Mouse (Mus musculus) frontal cortex, adult (tissue): ENCODE measurements at regions not wholly inside any gene's neighbourhood (a gene's known extent, or its start where the extent isn't known, plus 50 kb on each side); places are given as distances from the start of the nearest gene placed in this dataset.
A peak's percentile ranks its signal among the peaks of the same experiment; 100 is the strongest.

Experiments
- ATAC-seq: cut with Nextera tagmentation; 2 replicates; pipeline ENCODE4 v1.9.2; 2017; ENCODE audit warnings: mild to moderate bottlenecking, moderate library complexity, mixed read lengths; ENCODE audit not compliant: low TSS enrichment

DNA sequence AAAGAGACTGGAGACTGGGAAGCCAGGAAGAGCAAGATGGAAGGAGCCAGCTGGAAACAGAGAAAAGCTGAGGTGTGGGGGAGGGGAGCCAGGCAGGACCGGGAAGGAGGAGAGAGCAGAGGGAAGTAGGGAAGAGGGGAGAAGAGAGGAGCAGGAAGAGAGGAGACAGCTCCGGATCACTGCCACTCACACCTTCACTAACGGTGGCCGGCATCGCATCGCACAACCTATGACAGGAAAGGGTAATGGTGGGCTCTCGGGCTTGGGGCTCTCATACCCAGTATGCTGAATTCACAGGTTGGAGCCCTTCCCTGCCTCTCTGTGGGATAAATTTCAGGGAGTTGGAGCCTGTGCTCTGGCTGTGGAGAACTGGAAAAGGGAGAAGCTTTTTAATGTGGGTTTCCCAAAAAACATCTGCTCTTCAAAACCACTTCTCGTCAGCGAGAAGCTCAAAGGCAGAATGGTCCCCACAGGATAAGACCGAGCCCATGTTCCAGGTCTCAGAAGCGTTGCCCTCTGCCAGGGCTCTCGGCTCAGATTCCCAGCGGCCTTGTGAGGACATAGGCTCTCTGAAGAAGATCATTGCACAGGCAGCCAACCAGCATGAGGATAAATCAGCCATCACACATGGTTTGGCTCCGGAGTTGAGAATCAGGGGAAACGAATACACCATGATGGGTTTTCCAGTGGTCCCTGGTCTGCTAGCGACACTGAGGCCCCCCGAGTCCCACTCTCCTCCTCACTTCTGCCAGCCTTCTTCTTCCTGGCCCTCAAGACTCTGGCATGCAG is 53.8 kb upstream of the Coro2b start:
- ATAC-seq = no peak

DNA sequence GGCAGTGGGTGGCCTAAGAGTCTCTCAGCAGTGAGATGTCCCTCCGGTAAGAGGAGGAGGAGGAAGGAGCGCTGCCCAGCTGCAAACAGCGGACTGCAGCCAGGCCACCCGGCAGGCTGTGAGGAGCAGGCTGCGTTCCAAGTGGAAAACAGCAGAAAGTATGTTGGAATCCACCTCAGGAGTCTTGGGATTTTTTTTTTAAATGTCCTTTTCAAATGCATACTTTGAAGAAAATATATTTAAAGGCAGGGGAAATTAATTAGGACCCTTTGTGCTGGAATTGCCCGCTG is 54.3 kb upstream of the Coro2b start:
- ATAC-seq = no peak

GRCm38 (mm10) chr9:62598056-62598455 is 61.2 kb upstream of the Coro2b start:
- ATAC-seq = peak; percentile 80

GRCm38 (mm10) chr9:62598956-62599355 is 62.1 kb upstream of the Coro2b start:
- ATAC-seq = no peak

DNA sequence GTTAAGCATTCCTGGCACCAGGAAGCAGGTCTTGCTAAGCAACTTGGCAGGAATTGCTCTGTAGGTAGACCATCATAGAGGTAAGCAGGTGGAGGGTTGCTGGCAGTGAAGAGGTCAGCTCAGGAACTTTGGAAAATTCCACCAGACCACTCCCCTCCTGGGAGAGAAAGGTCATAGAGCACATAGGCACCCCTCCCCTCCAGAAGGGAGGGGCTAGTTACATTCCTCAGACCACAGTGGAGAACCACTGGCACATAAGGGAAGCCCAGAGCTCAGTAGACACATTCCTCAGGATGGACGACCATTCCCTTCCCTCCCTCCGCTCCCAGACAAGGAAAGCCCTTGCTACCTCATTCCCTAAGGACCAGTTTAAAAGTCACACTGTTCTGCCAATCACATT is 67.1 kb upstream of the Itga11 start:
- ATAC-seq = no peak

- no peak for ATAC-seq
Measured at GRCm38 (mm10) chr9:62611452-62611851, 66.2 kb upstream of the Itga11 start.

DNA sequence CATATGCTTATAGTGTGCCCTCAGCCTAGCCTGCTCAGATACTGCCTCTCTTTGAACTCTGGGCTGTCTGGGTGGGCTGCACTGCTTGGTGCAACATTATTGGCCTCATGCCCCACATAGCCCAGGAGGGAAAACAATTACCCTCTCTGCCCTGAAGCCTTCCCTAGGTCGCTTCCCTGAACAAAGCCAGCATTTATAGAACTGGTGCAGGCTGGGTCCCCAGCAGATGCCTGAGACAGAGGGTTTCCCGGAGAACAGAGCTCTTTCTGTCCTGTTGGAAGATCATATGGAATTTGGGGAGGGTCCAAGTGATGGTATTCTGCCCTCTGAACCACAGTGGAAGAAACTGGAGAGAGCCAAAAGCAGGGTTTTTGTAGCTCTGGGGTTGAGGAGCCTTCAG is 64.6 kb upstream of the Itga11 start:
- no peak for ATAC-seq

- ATAC-seq = no peak
Measured at GRCm38 (mm10) chr9:62613806-62614205, 63.8 kb upstream of the Itga11 start.

- ATAC-seq = no peak
Measured at GRCm38 (mm10) chr9:62614950-62615349, 62.7 kb upstream of the Itga11 start.

DNA sequence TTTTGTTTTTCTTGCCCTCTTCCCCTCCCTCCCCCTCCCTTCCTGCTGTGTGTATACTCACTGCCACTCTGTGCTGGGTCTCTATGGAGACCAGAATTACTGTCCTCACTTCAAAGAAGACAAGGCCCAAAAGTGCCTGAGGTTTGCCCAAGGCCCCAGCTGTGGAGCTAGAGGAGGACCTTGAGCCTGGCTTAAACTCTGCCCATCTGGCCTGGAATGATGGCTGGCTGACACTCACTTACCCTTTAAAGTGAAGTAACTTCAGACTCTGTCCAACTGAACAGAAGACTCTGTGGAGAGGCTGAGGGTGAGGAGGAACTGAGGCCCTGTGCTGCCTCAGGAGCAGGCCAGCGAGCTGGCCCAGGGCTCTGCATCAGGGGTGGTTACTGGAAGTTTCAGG is 61.8 kb upstream of the Itga11 start:
- no peak for ATAC-seq

GRCm38 (mm10) chr9:62618994-62619393 is 58.6 kb upstream of the Itga11 start:
- no peak for ATAC-seq

- ATAC-seq = no peak
Measured at GRCm38 (mm10) chr9:62620901-62621445, 56.7 kb upstream of the Itga11 start.

GRCm38 (mm10) chr9:62622106-62622505 is 55.5 kb upstream of the Itga11 start:
- no peak for ATAC-seq

DNA sequence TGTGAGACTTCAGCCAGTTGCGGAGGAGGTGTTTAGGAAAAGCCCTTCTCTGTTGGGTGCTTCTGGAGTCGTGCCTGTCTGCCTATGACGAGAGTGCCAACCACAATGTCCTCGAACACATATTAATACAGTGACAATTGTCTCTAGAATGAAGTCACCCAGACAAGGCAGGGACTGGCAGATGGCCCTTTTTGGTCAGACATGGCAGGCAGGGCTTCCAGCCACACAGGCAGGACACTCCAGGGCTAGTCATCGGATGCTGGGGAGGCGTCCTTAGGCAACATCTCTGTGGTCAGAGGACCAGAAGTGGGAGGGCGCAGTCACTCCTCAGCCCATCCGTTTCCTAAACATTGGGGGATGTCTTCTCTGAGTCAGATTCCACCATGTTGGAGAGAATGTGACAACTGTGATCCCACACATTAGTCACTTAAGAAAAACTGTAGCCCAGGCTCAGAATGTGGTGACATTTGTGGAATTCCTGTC is 53.0 kb upstream of the Itga11 start:
- ATAC-seq = peak; percentile 75

- no peak for ATAC-seq
Measured at GRCm38 (mm10) chr9:62627071-62628000, 50.3 kb upstream of the Itga11 start.
